Comparison of ENCODE assay signal across 9 mouse cellular contexts in genomic region chr6:87599825-87600224, GRCm38 (mm10). TPM values are rescaled to one million over a fixed set of nuclear protein-coding genes. Genes with fewer than 3 reads are reported as not detected.
A peak's percentile ranks its signal among the peaks of the same experiment; 100 is the strongest.
DNase-seq lines count a peak whose midpoint lies in the region; ATAC-seq and TF ChIP-seq lines count a peak whose summit lies in the region.
"Had no signal": no experiment of that assay in that cellular context is flagged by ENCODE, and none has a peak within 500 bp of the region (broad histone marks: within the 10 kb centered on the region; RNA-seq: fewer than 3 reads in every experiment).

No protein-coding gene starts in this region.

- no peak for ATAC-seq in midbrain, postnatal 0 days (ENCODE audit: low FRiP score)
- ATAC-seq in midbrain, embryonic 16.5 days: no peak
- no peak for ATAC-seq in granulocyte monocyte progenitor cell, adult 5-6 weeks (replicated peaks; ENCODE audit: poor library complexity, severe bottlenecking)

- H3K27me3 ChIP-seq in kidney, adult 2 months (replicated peaks; ENCODE audit: control insufficient read depth, insufficient read depth, low read length): no peaks in the 10 kb centered on the region
- no peaks in the 10 kb centered on the region for H3K27me3 ChIP-seq in midbrain, postnatal 0 days (ENCODE audit: insufficient read depth, low read length)
- H3K27me3 ChIP-seq in midbrain, embryonic 16.5 days (ENCODE audit: control insufficient read depth, insufficient read depth, low read depth, low read length): no peaks in the 10 kb centered on the region

- H3K36me3 ChIP-seq in kidney, adult 2 months (ENCODE audit: control insufficient read depth, insufficient read depth, low read length): no peaks in the 10 kb centered on the region
- no peaks in the 10 kb centered on the region for H3K36me3 ChIP-seq in midbrain, postnatal 0 days (ENCODE audit: insufficient read depth, low read length)
- H3K36me3 ChIP-seq in midbrain, embryonic 16.5 days (ENCODE audit: control insufficient read depth, insufficient read depth, low read length): no peaks in the 10 kb centered on the region

- DNase-seq in kidney, adult 2 months: peak; percentile 17
- no peak for DNase-seq in kidney, adult 8-10 months
- peak; percentile 74 for DNase-seq in midbrain, postnatal 0 days (ENCODE audit: low spot score)
- peak; percentile 67 to 79 for DNase-seq in adrenal gland, postnatal 36 days
- DNase-seq in lung, postnatal 14 days: peak; percentile 70
- no peak for DNase-seq in cerebellum, adult 9-11 months

- H3K9me3 ChIP-seq in midbrain, postnatal 0 days (ENCODE audit: low read length): no peaks in the 10 kb centered on the region
- no peaks in the 10 kb centered on the region for H3K9me3 ChIP-seq in midbrain, embryonic 16.5 days (replicated peaks; ENCODE audit: control insufficient read depth, low read length, poor library complexity, severe bottlenecking)

- TF ChIP-seq POLR2A in kidney, adult 2 months (IDR thresholded peaks at IDR 0.05; ENCODE audit: low read depth, low read length): no peak

- no peak overlapping the region for H3K4me3 ChIP-seq in kidney, adult 2 months (ENCODE audit: insufficient read depth, low read depth, low read length)
- H3K4me3 ChIP-seq in midbrain, postnatal 0 days (ENCODE audit: low read depth, low read length): no peak overlapping the region
- H3K4me3 ChIP-seq in midbrain, embryonic 16.5 days (ENCODE audit: low read depth, low read length): no peak overlapping the region

- no peak overlapping the region for H3K27ac ChIP-seq in kidney, adult 2 months (ENCODE audit: insufficient read depth, low read depth, low read length)
- no peak overlapping the region for H3K27ac ChIP-seq in midbrain, postnatal 0 days (ENCODE audit: low read depth, low read length)
- no peak overlapping the region for H3K27ac ChIP-seq in midbrain, embryonic 16.5 days (ENCODE audit: low read length)

- no peak overlapping the region for H3K4me2 ChIP-seq in midbrain, postnatal 0 days (ENCODE audit: low read depth, low read length, poor library complexity, severe bottlenecking)
- H3K4me2 ChIP-seq in midbrain, embryonic 16.5 days (ENCODE audit: low read length): no peak overlapping the region
- H3K4me2 ChIP-seq: liver, embryonic 11.5 days had no signal

- H3K4me1 ChIP-seq in kidney, adult 2 months (ENCODE audit: control insufficient read depth, insufficient read depth, low read length): no peaks in the 10 kb centered on the region; the same call in 1 of the 2 replicates
- no peaks in the 10 kb centered on the region for H3K4me1 ChIP-seq in midbrain, postnatal 0 days (ENCODE audit: insufficient read depth, low read length)
- peaks cover 4% of the 10 kb centered on the region; the same call in 1 of the 2 replicates for H3K4me1 ChIP-seq in midbrain, embryonic 16.5 days (ENCODE audit: control insufficient read depth, insufficient read depth, low read length)

- H3K9ac ChIP-seq in midbrain, postnatal 0 days (replicated peaks; ENCODE audit: low read length, poor library complexity, severe bottlenecking): no peak overlapping the region
- no peak overlapping the region for H3K9ac ChIP-seq in midbrain, embryonic 16.5 days (ENCODE audit: low read depth, low read length)

- TF ChIP-seq CTCF in kidney, adult 2 months (conservative IDR thresholded peaks at IDR 0.05; ENCODE audit: insufficient read depth, insufficient read length, low read depth, low read length): no peak
- TF ChIP-seq CTCF in midbrain, postnatal 0 days (IDR thresholded peaks at IDR 0.05): no peak

RNA-seq across cellular contexts. Expression of gene Prokr1, which starts 9.3 kb away (rescaled TPM):
- 0.19 and 0.22 TPM in 2 replicates for polyA plus RNA-seq in kidney, adult 2 months (2012; rRNA removed)
- total RNA-seq in midbrain, postnatal 0 days (2014; rRNA removed): 2.7 and 3.4 TPM in 2 replicates
- 1.3 and 1.5 TPM in 2 replicates for polyA plus RNA-seq in midbrain, postnatal 0 days (2015; fragmentation: Nextera tagmentation; extraction: Ambion mirVana)
- 1.6 and 2.8 TPM in 2 replicates for polyA plus RNA-seq in midbrain, embryonic 16.5 days (2015; fragmentation: Nextera tagmentation; extraction: Ambion mirVana)
- under 1 TPM; 0.36 to 0.63 TPM for total RNA-seq in adrenal gland, postnatal 36 days (2021)
- 0.15 and 1.6 TPM in 2 replicates for total RNA-seq in granulocyte monocyte progenitor cell, adult 5-6 weeks (2014; fragmentation: Nextera tagmentation)
- total RNA-seq in granulocyte monocyte progenitor cell, adult 5-6 weeks (2017): 0.21 TPM in 1 of 2 replicates, not detected in the other

Comparison
In these comparisons a context has a peak if more than half of its experiments do, and no peak if none do; other contexts are left out.
1. DNase-seq: peak in kidney, adult 2 months (single experiment), midbrain, postnatal 0 days (single experiment), adrenal gland, postnatal 36 days (2 of 2) and lung, postnatal 14 days (single experiment); none in kidney, adult 8-10 months (0 of 2) and cerebellum, adult 9-11 months (single experiment).